Mouse (Mus musculus) megakaryocyte progenitor cell, adult 5-6 weeks (primary cell): ENCODE measurements around the gene Myoz2. TPM values are rescaled to one million over a fixed set of nuclear protein-coding genes. Genes with fewer than 3 reads are reported as not detected.

Experiments
- ATAC-seq: replicated peaks from 2 replicates; pipeline ENCODE4 v1.8.0; 2016; ENCODE audit warnings: mild to moderate bottlenecking, moderate TSS enrichment, inconsistent platforms; ENCODE audit not compliant: poor library complexity
- total RNA-seq, 2 experiments: library from RNA; stranded (forward) in 1 of 2; stranded (reverse) in 1 of 2; fragments of 157-497, 149-512 nt in 1 of 2; fragments of 200-1000 nt in 1 of 2; gene quantifications; 2 replicates each; pipeline versions ENCODE4 v1.2.3 to v1.2.4; 2015 to 2017

Myoz2 gene
- total RNA-seq, 2 experiments from 2014 or later: not detected

DNA sequence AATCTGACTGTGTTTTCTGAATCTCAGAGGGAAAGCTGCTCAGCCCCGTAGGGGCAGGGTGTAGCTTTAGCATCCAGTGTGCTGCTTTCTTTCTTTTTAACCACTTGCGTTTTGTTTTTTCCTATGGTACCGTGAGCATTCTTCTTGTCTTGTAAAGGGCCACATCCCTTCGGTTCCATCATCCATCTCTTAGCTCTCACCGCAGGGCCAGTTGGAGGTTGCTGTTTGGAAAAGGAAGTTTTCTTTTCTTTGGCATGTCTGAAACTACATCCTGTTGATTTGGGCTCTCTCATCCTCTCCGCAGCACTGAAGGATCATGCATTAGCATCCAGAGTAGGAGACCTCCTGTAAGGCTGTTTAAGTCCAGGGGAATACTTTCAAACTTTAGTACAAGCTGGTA is 25.4 kb downstream of the Myoz2 start:
- no peak for ATAC-seq

GRCm38 (mm10) chr3:123007386-123007785 is 27.4 kb downstream of the Myoz2 start:
- ATAC-seq: no peak

DNA sequence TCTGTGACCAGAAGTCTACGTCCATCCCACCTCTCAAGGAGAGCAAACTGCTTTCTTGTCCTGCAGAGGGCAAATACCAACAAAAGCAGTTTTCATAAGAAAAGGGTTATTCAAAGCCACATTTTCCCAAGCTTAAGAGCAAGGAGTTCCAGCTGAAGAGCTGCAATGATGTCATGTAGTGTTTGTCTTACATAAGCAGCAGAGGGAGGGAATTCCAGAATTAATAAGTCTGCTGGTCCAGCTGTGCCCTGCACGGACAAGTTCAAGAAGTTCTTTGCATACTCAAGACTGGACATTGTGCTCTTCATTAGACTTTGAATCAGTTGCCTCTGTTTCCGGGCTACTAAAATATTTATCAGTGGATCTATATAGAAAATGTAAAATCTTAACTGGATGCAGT is 33.8 kb downstream of the Myoz2 start:
- ATAC-seq: no peak

GRCm38 (mm10) chr3:122998511-122998910 is 36.3 kb downstream of the Myoz2 start:
- no peak for ATAC-seq

DNA sequence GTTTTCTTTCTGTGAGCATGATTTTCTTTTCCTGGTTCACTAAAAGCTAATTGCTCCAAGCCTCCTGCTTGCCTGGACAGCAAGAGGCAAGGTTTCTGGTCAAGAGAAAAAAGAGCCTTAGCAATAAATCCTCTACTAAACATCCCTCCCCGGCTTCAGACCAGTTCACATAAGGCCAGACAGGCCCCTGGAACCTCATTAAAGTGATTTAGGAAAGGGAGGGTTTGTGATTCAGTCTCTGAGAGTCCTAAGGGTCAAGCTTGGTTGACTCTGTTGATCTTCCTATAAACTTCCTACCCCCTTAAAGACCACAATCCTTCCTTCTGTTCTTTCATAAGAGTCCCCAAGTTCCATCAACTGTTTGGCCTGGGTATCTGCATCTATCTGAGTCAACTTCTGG is 37.8 kb downstream of the Myoz2 start:
- no peak for ATAC-seq

DNA sequence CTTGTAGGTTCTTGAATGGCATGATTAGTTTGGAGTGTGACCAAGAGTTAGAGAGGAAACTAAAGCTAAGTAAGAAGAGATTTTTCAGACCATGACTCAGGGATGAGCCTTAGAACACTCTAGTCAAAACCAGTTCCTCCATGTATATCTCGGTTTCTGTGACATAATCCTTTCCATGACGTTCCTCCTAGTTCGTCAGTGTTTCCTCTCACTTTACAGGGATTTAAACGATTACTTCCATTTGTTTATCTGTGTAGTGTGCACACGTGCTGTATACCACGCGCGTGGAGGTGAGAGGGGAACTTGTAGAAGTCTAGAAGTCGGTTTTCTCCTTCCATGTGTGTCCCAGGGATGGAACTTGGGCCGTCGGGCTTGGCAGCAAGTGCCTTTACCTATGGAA is 47.9 kb downstream of the Myoz2 start:
- no peak for ATAC-seq

DNA sequence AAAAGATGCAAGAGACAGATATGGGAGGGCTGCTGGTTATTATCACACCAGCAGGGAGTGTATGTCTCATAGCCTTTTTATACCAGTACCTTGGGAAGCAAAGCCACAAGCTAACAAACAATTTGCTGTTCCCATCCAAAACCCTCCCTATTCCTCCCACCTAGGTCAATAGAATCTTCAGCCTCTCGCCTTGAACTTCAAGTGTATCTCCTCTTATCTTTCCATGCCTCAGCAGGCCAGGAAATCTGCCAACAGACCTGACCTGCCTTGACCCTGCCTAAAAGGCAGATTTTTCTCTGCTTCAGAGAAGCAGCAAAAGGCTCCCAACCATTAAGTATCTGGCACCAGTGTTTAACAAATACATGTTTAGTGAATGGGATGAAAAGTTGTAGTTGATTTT is 48.4 kb downstream of the Myoz2 start:
- ATAC-seq: no peak

DNA sequence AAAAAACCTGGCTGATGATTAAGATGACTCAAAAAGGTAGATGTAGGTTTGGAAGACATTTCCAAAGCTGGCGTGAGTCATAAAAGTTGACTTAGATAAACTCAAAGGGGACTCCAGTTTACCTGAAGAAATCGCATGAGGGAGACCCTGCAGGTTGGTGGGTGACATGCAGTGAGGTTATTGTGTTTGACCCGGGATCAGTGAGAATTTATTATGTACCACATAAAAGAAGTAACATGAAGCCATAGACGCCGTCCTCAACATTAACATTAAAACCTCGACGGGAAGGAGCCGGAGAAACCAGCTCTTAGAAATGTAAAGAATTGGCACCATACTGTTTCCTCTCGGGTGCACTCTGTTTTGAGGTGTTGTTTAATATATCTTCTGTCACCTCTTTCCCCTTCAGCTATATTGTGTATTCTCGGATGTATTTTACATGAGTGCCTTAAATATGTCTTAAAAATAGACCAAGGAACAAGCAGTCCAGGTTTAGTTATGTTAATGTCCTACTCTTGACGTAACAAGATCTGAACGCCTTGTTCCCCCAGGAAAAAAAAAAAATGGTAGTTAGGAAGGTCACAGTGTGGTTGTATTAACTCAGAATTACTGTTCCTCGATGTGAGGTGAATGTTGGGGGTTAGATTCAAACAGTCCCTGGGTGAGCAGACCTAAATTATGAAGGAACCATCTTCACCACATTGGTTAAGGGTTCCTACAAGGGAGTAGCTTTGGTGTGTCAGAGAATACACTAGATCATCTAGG is 49.5 kb downstream of the Myoz2 start:
- ATAC-seq: no peak

- ATAC-seq: peak; percentile 82
Observed at GRCm38 (mm10) chr3:122984249-122985182, 50.3 kb downstream of the Myoz2 start, which contains the start of gene Usp53. TSS of gene Usp53 (minus strand) at chr3:122984510.

GRCm38 (mm10) chr3:122983849-122984248 is 51.0 kb downstream of the Myoz2 start:
- ATAC-seq: peak; percentile 54

GRCm38 (mm10) chr3:122975964-122976363 is 58.9 kb downstream of the Myoz2 start:
- peak; percentile 47; the same call in 1 of the 2 replicates for ATAC-seq

DNA sequence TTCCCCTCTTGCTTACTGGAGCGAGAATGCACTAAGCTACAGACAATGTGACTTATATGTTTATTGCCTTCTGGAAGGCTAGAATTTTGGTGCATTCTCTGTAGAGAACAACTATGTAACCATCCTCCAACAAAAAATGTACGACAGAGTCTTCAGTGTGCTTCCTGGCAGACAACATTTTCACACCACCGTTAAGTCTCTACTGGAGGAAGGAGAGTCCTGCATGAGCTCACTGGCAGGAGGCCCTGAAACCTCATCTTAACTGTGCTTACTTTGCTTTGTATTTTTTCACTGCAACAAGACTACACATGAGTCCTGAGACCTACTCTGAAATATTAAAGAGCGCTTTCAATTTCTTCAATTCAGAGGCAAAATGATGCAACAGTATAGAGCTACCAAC is 59.5 kb downstream of the Myoz2 start:
- no peak for ATAC-seq

DNA sequence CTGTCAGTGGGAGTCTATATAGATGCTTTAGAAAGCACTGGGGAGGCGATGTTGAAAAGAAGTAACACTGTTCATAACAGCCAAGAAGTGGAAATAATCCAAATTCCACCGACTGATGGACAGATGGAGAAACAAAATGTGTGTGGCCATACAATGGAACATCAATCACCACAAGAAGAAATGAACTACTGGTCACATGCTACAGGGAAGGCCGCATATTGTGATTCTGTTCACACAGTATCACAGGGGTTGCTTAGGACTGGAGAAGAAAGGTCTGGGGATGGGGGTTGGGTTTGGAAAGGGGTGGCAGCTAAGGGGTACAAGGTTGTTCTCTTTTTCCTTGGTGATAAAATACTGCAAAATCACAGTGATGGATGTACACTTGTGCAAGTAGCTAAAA is 60.0 kb downstream of the Myoz2 start:
- no peak for ATAC-seq

- ATAC-seq: peak; percentile 64
Observed at GRCm38 (mm10) chr3:122972126-122972822, 62.5 kb downstream of the Myoz2 start.

DNA sequence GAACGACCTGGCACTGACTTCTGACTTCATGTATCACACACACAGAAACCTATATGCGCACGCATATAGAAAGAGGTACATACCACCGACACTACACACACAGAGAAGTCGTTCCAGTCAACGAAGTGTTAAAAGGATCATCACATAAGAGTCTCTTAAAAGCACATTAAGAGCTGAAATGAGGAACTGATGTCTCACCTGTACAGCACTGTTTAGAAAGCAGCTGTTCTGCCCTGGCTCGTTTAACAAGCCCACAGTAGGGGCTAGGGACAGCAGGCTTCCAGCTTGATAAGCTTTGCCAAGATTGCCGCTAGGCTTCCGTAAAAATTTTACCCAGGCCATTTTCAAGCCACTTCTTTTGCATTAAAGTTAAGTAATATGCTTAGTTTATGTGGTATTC is 66.4 kb downstream of the Myoz2 start:
- ATAC-seq: no peak

GRCm38 (mm10) chr3:122964301-122964700 is 70.5 kb downstream of the Myoz2 start:
- ATAC-seq: peak; percentile 82

Other genes with a start within 250 kb of the Myoz2 start
- gene Fabp2, start 139.9 kb downstream of the Myoz2 start, total RNA-seq (2015): not detected in 2 replicates
- not detected in 2 replicates for gene Fabp2, start 139.9 kb downstream of the Myoz2 start, total RNA-seq (2017)
- not detected in 2 replicates for gene Gm10959, start 115.7 kb downstream of the Myoz2 start, total RNA-seq (2015)
- not detected in 2 replicates for gene Gm10959, start 115.7 kb downstream of the Myoz2 start, total RNA-seq (2017)
- gene 1810037I17Rik, start 110.8 kb downstream of the Myoz2 start, total RNA-seq (2015): 65.0 and 75.6 TPM in 2 replicates
- 29.4 and 34.7 TPM in 2 replicates for gene 1810037I17Rik, start 110.8 kb downstream of the Myoz2 start, total RNA-seq (2017)
- 5.6 and 6.9 TPM in 2 replicates for gene Usp53, start 50.5 kb downstream of the Myoz2 start, total RNA-seq (2015)
- 4.5 and 5.7 TPM in 2 replicates for gene Usp53, start 50.5 kb downstream of the Myoz2 start, total RNA-seq (2017)
- gene Synpo2, start 201.1 kb upstream of the Myoz2 start, total RNA-seq (2015): 0.34 and 0.57 TPM in 2 replicates
- 0.17 and 0.30 TPM in 2 replicates for gene Synpo2, start 201.1 kb upstream of the Myoz2 start, total RNA-seq (2017)
- gene Sec24d, start 232.4 kb upstream of the Myoz2 start, total RNA-seq (2015): 62.5 and 68.2 TPM in 2 replicates
- gene Sec24d, start 232.4 kb upstream of the Myoz2 start, total RNA-seq (2017): 42.4 and 44.9 TPM in 2 replicates